ENCODE assay signal across 11 mouse cellular contexts in genomic region chr14:122230621-122231025, GRCm38 (mm10). TPM values are rescaled to one million over a fixed set of nuclear protein-coding genes. Genes with fewer than 3 reads are reported as not detected.
A peak's percentile ranks its signal among the peaks of the same experiment; 100 is the strongest.
DNase-seq lines count a peak whose midpoint lies in the region; ATAC-seq lines count a peak whose summit lies in the region.
"Had no signal": no experiment of that assay in that cellular context is flagged by ENCODE, and none has a peak within 500 bp of the region (broad histone marks: within the 10 kb centered on the region; RNA-seq: fewer than 3 reads in every experiment).

No protein-coding gene starts in this region.

- peak; percentile 58 for ATAC-seq in forebrain, embryonic 15.5 days (replicated peaks)
- ATAC-seq in midbrain, embryonic 15.5 days (replicated peaks): peak; percentile 74
- ATAC-seq in intestine, embryonic 16.5 days: no peak
- ATAC-seq: CD4-positive, CD25-positive, alpha-beta regulatory T cell, adult 4 months had no signal

- intact Hi-C loops in heart, postnatal 10 days (cut with DNase I): no loop called here

- peak overlapping the region; percentile 22 for H3K4me2 ChIP-seq in forebrain, embryonic 15.5 days (replicated peaks)
- H3K4me2 ChIP-seq in midbrain, embryonic 15.5 days: no peak overlapping the region
- H3K4me2 ChIP-seq in intestine, embryonic 16.5 days (ENCODE audit: low read depth, low read length): no peak overlapping the region
- H3K4me2 ChIP-seq: limb, embryonic 15.5 days had no signal

- no peaks in the 10 kb centered on the region for H3K36me3 ChIP-seq in forebrain, embryonic 15.5 days
- H3K36me3 ChIP-seq in midbrain, embryonic 15.5 days (replicated peaks): no peaks in the 10 kb centered on the region
- H3K36me3 ChIP-seq in intestine, embryonic 16.5 days (ENCODE audit: control insufficient read depth, insufficient read depth, low read length): no peaks in the 10 kb centered on the region
- H3K36me3 ChIP-seq: limb, embryonic 15.5 days had no signal

- WGBS in forebrain, embryonic 15.5 days: 3% methylated on average over 14 of the region's 14 CpGs
- WGBS in midbrain, embryonic 15.5 days: 15% methylated on average over 14 of the region's 14 CpGs
- 63% methylated on average over 14 of the region's 14 CpGs for WGBS in intestine, embryonic 16.5 days

- H3K27ac ChIP-seq in forebrain, embryonic 15.5 days (replicated peaks): peak overlapping the region; percentile 58
- H3K27ac ChIP-seq in midbrain, embryonic 15.5 days: peak overlapping the region; percentile 50; the same call in 1 of the 2 replicates
- no peak overlapping the region for H3K27ac ChIP-seq in intestine, embryonic 16.5 days (ENCODE audit: low read length)
- H3K27ac ChIP-seq: limb, embryonic 15.5 days had no signal

- peaks cover 28% of the 10 kb centered on the region for H3K4me1 ChIP-seq in forebrain, embryonic 15.5 days
- peaks cover 3% of the 10 kb centered on the region; the same call in 1 of the 2 replicates for H3K4me1 ChIP-seq in midbrain, embryonic 15.5 days
- H3K4me1 ChIP-seq in intestine, embryonic 16.5 days (ENCODE audit: control insufficient read depth, insufficient read depth, low read length): no peaks in the 10 kb centered on the region
- H3K4me1 ChIP-seq: limb, embryonic 15.5 days had no signal

- H3K4me3 ChIP-seq in forebrain, embryonic 15.5 days: no peak overlapping the region
- no peak overlapping the region for H3K4me3 ChIP-seq in midbrain, embryonic 15.5 days
- no peak overlapping the region for H3K4me3 ChIP-seq in intestine, embryonic 16.5 days (ENCODE audit: low read length)
- H3K4me3 ChIP-seq: limb, embryonic 15.5 days; myocyte had no signal

- peaks cover 49% of the 10 kb centered on the region for H3K27me3 ChIP-seq in forebrain, embryonic 15.5 days
- peaks cover 45% of the 10 kb centered on the region for H3K27me3 ChIP-seq in midbrain, embryonic 15.5 days (replicated peaks)
- H3K27me3 ChIP-seq in intestine, embryonic 16.5 days (replicated peaks; ENCODE audit: control insufficient read depth, insufficient read depth, low read length): peaks cover 17% of the 10 kb centered on the region

- H3K9me3 ChIP-seq in forebrain, embryonic 15.5 days: no peaks in the 10 kb centered on the region
- no peaks in the 10 kb centered on the region for H3K9me3 ChIP-seq in midbrain, embryonic 15.5 days
- H3K9me3 ChIP-seq in intestine, embryonic 16.5 days (ENCODE audit: control insufficient read depth, low read length): no peaks in the 10 kb centered on the region
- H3K9me3 ChIP-seq: limb, embryonic 15.5 days had no signal

- DNase-seq in heart, postnatal 10 days: peak; percentile 19 to 32
- DNase-seq in heart, adult 8-10 months (ENCODE audit: low spot score): no peak
- peak; percentile 85 for DNase-seq in cerebellum, adult 8-10 months
- no peak for DNase-seq in spleen, adult 12 weeks (ENCODE audit: low spot score)
- no peak for DNase-seq in layer of hippocampus, adult 18-20 months (ENCODE audit: low spot score in 2 of 2)

- 0 out of 2 replicates have a peak overlapping the region, but pooled peaks have one; percentile 5 for H3K9ac ChIP-seq in forebrain, embryonic 15.5 days (replicated peaks)
- H3K9ac ChIP-seq in midbrain, embryonic 15.5 days: no peak overlapping the region
- H3K9ac ChIP-seq in intestine, embryonic 16.5 days (ENCODE audit: low read depth, low read length): no peak overlapping the region
- H3K9ac ChIP-seq: limb, embryonic 15.5 days had no signal

RNA-seq across cellular contexts. Expression of gene Clybl, which starts 49.1 kb away (rescaled TPM):
- 100 to 1,000 TPM; 103 TPM for total RNA-seq in heart, postnatal 10 days (2021)
- total RNA-seq in heart, adult 8-10 months (2022): 100 to 1,000 TPM; 129 to 140 (median 133) TPM
- polyA plus RNA-seq in forebrain, embryonic 15.5 days (2015; fragmentation: Nextera tagmentation; extraction: Ambion mirVana): 10.5 and 12.4 TPM in 2 replicates
- 12.5 and 15.6 TPM in 2 replicates for polyA plus RNA-seq in midbrain, embryonic 15.5 days (2015; fragmentation: Nextera tagmentation; extraction: Ambion mirVana)
- polyA plus RNA-seq in intestine, embryonic 16.5 days (2015; fragmentation: Nextera tagmentation; extraction: Ambion mirVana): 38.7 and 41.0 TPM in 2 replicates
- 10 to 100 TPM; 29.5 to 30.4 TPM for total RNA-seq in layer of hippocampus, adult 18-20 months (2021)

Comparison
In these comparisons a context has a peak if more than half of its experiments do, and no peak if none do; other contexts are left out.
1. DNase-seq: peak in heart, postnatal 10 days (2 of 2) and cerebellum, adult 8-10 months (single experiment); none in heart, adult 8-10 months (single experiment), spleen, adult 12 weeks (single experiment) and layer of hippocampus, adult 18-20 months (0 of 2).